22 mouse cellular contexts compared by ENCODE assay signal in genomic region chr6:143487003-143487402, GRCm38 (mm10).
"Had no signal": no experiment of that assay in that cellular context is flagged by ENCODE, and none has a peak within 500 bp of the region (broad histone marks: within the 10 kb centered on the region; RNA-seq: fewer than 3 reads in every experiment).

No protein-coding gene starts in this region.

- ATAC-seq: hindbrain, embryonic 16.5 days; intestine, embryonic 16.5 days had no signal

- H3K27me3 ChIP-seq: liver, embryonic 13.5 days; lung, embryonic 15.5 days; megakaryocyte, embryonic 14.5 days; neural tube, embryonic 12.5 days; neural tube, embryonic 15.5 days had no signal

- H3K9me3 ChIP-seq: limb, embryonic 10.5 days; limb, embryonic 13.5 days; lung, embryonic 15.5 days; midbrain, embryonic 10.5 days; neural tube, embryonic 12.5 days; neural tube, embryonic 15.5 days had no signal

- H3K9ac ChIP-seq: limb, embryonic 13.5 days; liver, embryonic 13.5 days; lung, embryonic 15.5 days; neural tube, embryonic 12.5 days; neural tube, embryonic 15.5 days had no signal

- H3K36me3 ChIP-seq: limb, embryonic 10.5 days; limb, embryonic 13.5 days; liver, embryonic 13.5 days; lung, embryonic 15.5 days; midbrain, embryonic 10.5 days; neural tube, embryonic 12.5 days; neural tube, embryonic 15.5 days had no signal

- H3K27ac ChIP-seq: kidney, postnatal 0 days; layer of hippocampus, adult 2 months; limb, embryonic 10.5 days; limb, embryonic 13.5 days; liver, embryonic 13.5 days; lung, embryonic 15.5 days; midbrain, embryonic 10.5 days; neural tube, embryonic 12.5 days; neural tube, embryonic 15.5 days; stomach, postnatal 0 days had no signal

- H3K4me2 ChIP-seq: limb, embryonic 13.5 days; liver, embryonic 13.5 days; lung, embryonic 15.5 days; neural tube, embryonic 12.5 days; neural tube, embryonic 15.5 days had no signal

- H3K4me3 ChIP-seq: layer of hippocampus, adult 2 months; limb, embryonic 10.5 days; limb, embryonic 13.5 days; liver, embryonic 13.5 days; lung, embryonic 15.5 days; megakaryocyte, embryonic 14.5 days; midbrain, embryonic 10.5 days; neural tube, embryonic 12.5 days; neural tube, embryonic 15.5 days had no signal

- H3K4me1 ChIP-seq: limb, embryonic 13.5 days; liver, embryonic 13.5 days; lung, embryonic 15.5 days; megakaryocyte, embryonic 14.5 days; midbrain, embryonic 10.5 days; neural tube, embryonic 12.5 days; neural tube, embryonic 15.5 days had no signal

- DNase-seq: kidney, adult 2 months; layer of hippocampus, adult 9-11 months; liver, embryonic 13.5 days; midbrain, embryonic 14.5 days; right cerebral cortex, adult 18-20 months; right cerebral cortex, postnatal 14 days; right cerebral cortex, postnatal 4 days; thymus, adult 2 months; thymus, postnatal 14 days; thymus, postnatal 4 days had no signal
